Mouse (Mus musculus) embryonic facial prominence, embryonic 11.5 days (tissue): ENCODE data around the gene Trat1. TPM values are rescaled to one million over a fixed set of nuclear protein-coding genes. Genes with fewer than 3 reads are reported as not detected.

Experiments
- ATAC-seq: fragments of 200-750 bp; cut with Nextera tagmentation; replicated peaks from 2 replicates; pipeline ENCODE4 v1.8.0; 2017; ENCODE audit warnings: low read depth; ENCODE audit not compliant: insufficient number of reproducible peaks, low FRiP score, low TSS enrichment
- DNase-seq: peaks from one replicate; pipeline ENCODE4 v3.0.0-alpha.2; 2015; ENCODE audit warnings: low spot score
- H3K27ac ChIP-seq: fragments of 300-500 bp; sonication (generic); replicated peaks from 2 replicates; pipeline ENCODE4 v1.5.1; 2014; ENCODE audit warnings: mild to moderate bottlenecking, low read depth, low read length, control low read depth
- H3K27me3 ChIP-seq: fragments of 300-500 bp; sonication (generic); 2 replicates; pipeline ENCODE4 v1.6.1; 2014; ENCODE audit warnings: mild to moderate bottlenecking, low read length, moderate library complexity, mixed read lengths; ENCODE audit not compliant: control insufficient read depth, insufficient read depth
- H3K36me3 ChIP-seq: fragments of 300-500 bp; sonication (generic); replicated peaks from 2 replicates; pipeline ENCODE4 v1.6.1; 2014; ENCODE audit warnings: low read depth, mild to moderate bottlenecking, low read length, moderate library complexity, mixed read lengths; ENCODE audit not compliant: control insufficient read depth, insufficient read depth
- H3K4me1 ChIP-seq: fragments of 300-500 bp; sonication (generic); 2 replicates; pipeline ENCODE4 v1.6.1; 2014; ENCODE audit warnings: low read length, mixed read lengths; ENCODE audit not compliant: control insufficient read depth, insufficient read depth
- H3K4me2 ChIP-seq: fragments of 300-500 bp; sonication (generic); 2 replicates; pipeline ENCODE4 v1.6.1; 2014; ENCODE audit warnings: low read depth, mild to moderate bottlenecking, control low read depth, low read length, moderate library complexity
- H3K4me3 ChIP-seq: fragments of 300-500 bp; sonication (generic); 2 replicates; pipeline ENCODE4 v1.5.1; 2014; ENCODE audit warnings: low read depth, low read length, control low read depth
- H3K9ac ChIP-seq: fragments of 300-500 bp; sonication (generic); replicated peaks from 2 replicates; pipeline ENCODE4 v1.6.1; 2014; ENCODE audit warnings: mild to moderate bottlenecking, control low read depth, low read length
- H3K9me3 ChIP-seq: fragments of 300-500 bp; sonication (generic); replicated peaks from 2 replicates; pipeline ENCODE4 v1.6.1; 2016; ENCODE audit warnings: mild to moderate bottlenecking, low read length, inconsistent platforms, mixed read lengths; ENCODE audit not compliant: control insufficient read depth
- WGBS: fragments of 180-500 bp; shearing (Covaris S2); extraction: QIAGEN DNeasy Blood & Tissue Kit; methylation state at CpG from one replicate; pipeline ENCODE4 v1.1.7; 2014; 5-methylcytosine and 5-hydroxymethylcytosine counted together
- polyA plus RNA-seq: library from polyadenylated mRNA; unstranded; fragments of >200 nt; fragmentation: Nextera tagmentation; extraction: Ambion mirVana; gene quantifications from 2 replicates; pipeline ENCODE4 v1.2.1, GENCODE M21; 2014

Trat1 gene
- polyA plus RNA-seq, 1 experiment from 2014 or later, result not detected

DNA sequence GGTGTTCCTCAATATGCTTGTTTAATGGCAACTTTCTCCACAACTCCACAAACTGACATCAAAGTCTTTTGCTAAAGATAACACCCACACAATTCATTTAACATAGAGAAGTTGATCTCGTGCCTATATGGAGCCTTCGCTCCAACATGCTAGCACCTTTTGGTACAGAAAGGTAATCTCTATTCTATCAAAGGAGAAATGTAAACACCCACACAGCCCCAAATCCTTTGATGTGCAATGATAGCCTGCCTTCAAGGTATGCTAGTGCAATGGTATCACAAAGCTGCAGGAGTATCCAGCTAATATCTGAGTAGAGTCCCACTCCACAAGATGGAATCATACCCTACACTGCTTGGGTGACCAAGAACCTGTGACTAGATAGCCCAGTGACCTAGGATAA, 26.4 kb downstream of the Trat1 start:
- Histone ChIP-seq H3K36me3 (no peaks in the 10 kb centered on the region), H3K9ac (no peak overlapping the region), H3K4me2 (no peak overlapping the region), H3K27me3 (no peaks in the 10 kb centered on the region), H3K9me3 (no peaks in the 10 kb centered on the region), H3K4me3 (no peak overlapping the region), H3K27ac (no peak overlapping the region), H3K4me1 (no peaks in the 10 kb centered on the region)
- ATAC-seq (no peak), DNase-seq (no peak)
- 78% methylated on average over 2 of the region's 2 CpGs for WGBS

DNA sequence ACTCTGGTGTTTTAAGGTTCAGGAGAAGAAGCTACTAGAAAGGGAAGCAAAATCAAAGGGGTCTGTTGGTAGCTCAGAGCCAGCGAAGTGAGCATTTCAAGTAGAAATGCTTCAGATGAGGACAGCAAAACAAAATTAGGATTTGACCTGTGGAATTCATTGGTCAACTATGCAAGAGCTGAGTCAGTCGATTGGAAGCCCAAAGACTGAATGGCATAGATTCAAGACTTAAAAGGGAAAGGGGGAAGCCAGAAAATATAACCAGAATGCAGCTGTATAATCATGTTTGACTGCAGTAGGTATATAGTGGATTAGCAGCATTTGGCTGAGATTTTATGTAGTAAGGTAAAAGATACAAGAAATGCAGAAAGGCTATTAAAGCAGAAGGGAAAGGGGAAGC, 26.8 kb downstream of the Trat1 start:
- Histone ChIP-seq H3K9me3 (no peaks in the 10 kb centered on the region), H3K4me3 (no peak overlapping the region), H3K4me2 (no peak overlapping the region), H3K9ac (no peak overlapping the region), H3K27me3 (no peaks in the 10 kb centered on the region), H3K36me3 (no peaks in the 10 kb centered on the region), H3K27ac (no peak overlapping the region), H3K4me1 (no peaks in the 10 kb centered on the region)
- DNase-seq (no peak), ATAC-seq (no peak)
- WGBS, result 74% methylated on average over 2 of the region's 2 CpGs

DNA sequence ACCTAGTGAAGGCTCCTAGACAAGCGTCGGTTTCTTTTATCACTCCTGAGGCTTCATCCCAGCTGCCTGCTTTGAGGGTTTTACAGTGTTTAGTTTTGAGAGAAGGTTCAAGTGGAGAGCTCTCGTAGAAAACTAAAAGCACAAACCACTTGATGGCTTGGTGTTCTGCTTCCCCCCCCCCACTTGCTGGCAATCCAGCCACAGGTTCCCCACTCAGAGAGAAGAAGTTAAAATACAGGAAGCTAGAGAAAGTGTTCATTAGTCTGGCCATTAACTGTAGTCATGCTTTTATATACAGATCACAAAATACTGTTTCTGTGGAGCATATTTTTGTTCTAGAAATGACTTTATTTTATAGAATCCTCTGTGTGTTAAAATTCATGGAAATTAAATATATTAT, 30.3 kb downstream of the Trat1 start:
- ATAC-seq, result no peak
- WGBS, result 80% methylated on average over 3 of the region's 3 CpGs

DNA sequence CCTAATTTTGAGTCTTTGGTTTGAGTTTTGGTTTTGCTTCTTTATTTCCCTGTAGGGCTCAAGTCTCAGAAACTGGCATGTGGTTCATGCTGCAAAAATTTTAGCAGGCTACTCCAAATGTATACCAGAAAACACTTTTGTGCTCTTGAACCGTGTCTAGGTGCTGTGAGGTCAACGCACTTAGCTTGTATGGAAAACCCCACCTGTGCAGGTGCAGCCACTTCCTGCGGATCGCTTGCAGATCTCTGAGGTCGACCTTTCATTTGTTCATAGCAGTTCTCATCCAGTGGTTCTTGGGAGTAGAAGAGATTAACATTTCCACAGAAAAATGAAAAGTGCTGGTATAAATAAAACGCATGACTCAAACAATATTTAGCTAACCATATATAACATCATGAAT, 31.8 kb downstream of the Trat1 start:
- no peaks in the 10 kb centered on the region for H3K27me3 ChIP-seq
- H3K9ac ChIP-seq, result no peak overlapping the region
- no peak overlapping the region for H3K4me2 ChIP-seq
- no peak overlapping the region for H3K27ac ChIP-seq
- DNase-seq (no peak), ATAC-seq (no peak)
- H3K36me3 ChIP-seq, result no peaks in the 10 kb centered on the region
- 84% methylated on average over 6 of the region's 6 CpGs for WGBS
- H3K9me3 ChIP-seq, result no peaks in the 10 kb centered on the region
- no peak overlapping the region for H3K4me3 ChIP-seq
- H3K4me1 ChIP-seq, result no peaks in the 10 kb centered on the region

More for the DNA sequence above, 30.3 kb downstream of the Trat1 start:
- H3K4me2 ChIP-seq, result no peak overlapping the region
- H3K27ac ChIP-seq, result no peak overlapping the region
- H3K36me3 ChIP-seq, result no peaks in the 10 kb centered on the region
- no peak overlapping the region for H3K4me3 ChIP-seq
- no peaks in the 10 kb centered on the region for H3K4me1 ChIP-seq
- no peak for DNase-seq
- H3K9me3 ChIP-seq, result no peaks in the 10 kb centered on the region
- no peaks in the 10 kb centered on the region for H3K27me3 ChIP-seq
- no peak overlapping the region for H3K9ac ChIP-seq

DNA sequence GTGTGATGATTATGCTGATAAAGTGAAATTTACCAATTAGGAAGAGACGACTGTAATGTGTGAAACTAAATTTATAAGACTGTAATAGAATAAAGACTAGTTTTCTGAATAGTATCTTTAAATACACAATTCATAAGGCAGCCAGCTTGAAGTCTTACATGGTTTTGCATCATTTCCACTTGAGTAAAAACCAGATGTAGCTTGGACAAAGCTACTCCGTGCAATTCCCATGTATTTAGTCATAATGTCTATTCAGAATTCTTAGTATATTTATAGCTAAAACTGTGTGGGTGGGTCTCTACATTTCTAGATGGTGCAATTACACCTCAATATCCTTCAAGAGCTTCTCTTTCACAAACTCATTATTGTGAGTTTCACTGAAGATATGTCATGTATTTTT, 33.4 kb downstream of the Trat1 start:
- Histone ChIP-seq H3K27me3 (no peaks in the 10 kb centered on the region), H3K4me2 (no peak overlapping the region), H3K9ac (no peak overlapping the region), H3K27ac (no peak overlapping the region), H3K4me3 (no peak overlapping the region), H3K9me3 (no peaks in the 10 kb centered on the region), H3K4me1 (no peaks in the 10 kb centered on the region), H3K36me3 (no peaks in the 10 kb centered on the region)
- WGBS, result 91% methylated on average over 2 of the region's 2 CpGs
- ATAC-seq (no peak), DNase-seq (no peak)

DNA sequence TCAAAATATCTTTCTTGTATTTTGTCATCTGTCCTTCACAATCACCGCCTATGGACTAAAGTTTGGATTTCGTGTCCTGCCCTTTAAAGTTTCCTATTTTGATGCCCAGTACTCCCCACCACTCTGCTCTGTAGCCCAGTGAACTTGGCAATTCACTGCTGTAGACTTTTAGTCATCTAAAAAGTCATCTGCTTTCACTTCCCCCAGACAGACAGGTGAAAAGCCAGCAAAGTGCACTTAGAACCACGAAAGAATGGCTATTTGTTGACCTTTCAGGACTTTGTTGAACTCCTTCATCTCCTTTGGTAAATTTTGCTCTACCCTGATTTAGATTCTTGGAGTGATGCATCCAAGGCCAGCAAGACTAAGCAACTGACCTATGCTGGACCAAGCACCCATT, 34.9 kb downstream of the Trat1 start:
- DNase-seq (no peak), ATAC-seq (no peak)
- Histone ChIP-seq H3K4me3 (no peak overlapping the region), H3K9me3 (no peaks in the 10 kb centered on the region), H3K4me2 (no peak overlapping the region), H3K36me3 (no peaks in the 10 kb centered on the region), H3K9ac (no peak overlapping the region), H3K27ac (no peak overlapping the region), H3K4me1 (no peaks in the 10 kb centered on the region), H3K27me3 (no peaks in the 10 kb centered on the region)
- WGBS, result 89% methylated on average over 3 of the region's 3 CpGs

DNA sequence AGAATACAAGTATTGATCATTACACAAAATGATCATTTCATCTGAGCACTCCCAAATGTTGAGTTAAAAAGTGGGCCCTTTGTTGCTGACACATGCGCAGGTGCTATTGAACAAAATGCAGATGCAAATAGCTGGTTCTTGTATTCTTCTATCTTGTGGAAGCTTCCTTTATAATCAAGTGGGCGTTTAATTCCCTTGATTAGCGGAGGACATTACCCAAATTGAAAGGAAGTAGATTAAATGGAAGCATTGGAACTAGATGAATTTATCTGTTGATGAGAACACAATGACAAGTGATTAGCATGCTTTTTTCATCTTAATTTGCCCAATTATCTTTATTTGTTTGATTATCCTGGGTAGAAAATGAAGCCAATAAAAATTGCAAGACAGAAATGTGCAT, 51.6 kb downstream of the Trat1 start:
- Histone ChIP-seq H3K27me3 (no peaks in the 10 kb centered on the region), H3K4me3 (no peak overlapping the region), H3K9me3 (no peaks in the 10 kb centered on the region), H3K27ac (no peak overlapping the region), H3K4me2 (no peak overlapping the region), H3K36me3 (no peaks in the 10 kb centered on the region), H3K9ac (no peak overlapping the region), H3K4me1 (no peaks in the 10 kb centered on the region)
- DNase-seq (no peak), ATAC-seq (no peak)
- WGBS, result 91% methylated on average over 3 of the region's 3 CpGs

DNA sequence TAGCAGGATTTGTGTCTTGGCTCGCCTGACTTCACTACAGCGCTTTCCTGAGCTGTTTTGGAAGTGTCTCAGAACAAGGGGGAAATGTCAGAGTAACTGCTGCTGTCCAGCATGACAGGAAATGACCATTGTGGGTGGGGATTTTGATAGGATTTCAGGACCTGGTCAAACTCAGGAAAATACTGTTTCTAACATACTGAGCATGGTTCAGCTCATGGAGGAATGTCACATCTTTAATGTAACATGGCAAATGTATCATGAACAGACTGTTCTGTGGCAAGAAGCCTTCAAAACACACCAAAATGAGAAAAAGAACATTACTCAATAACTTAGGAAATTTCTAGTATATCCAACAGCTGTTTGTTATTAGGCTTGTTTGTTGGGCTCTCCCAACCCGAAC, 52.1 kb downstream of the Trat1 start:
- DNase-seq (no peak), ATAC-seq (no peak)
- 64% methylated on average over 3 of the region's 3 CpGs for WGBS
- H3K27me3 ChIP-seq, result no peaks in the 10 kb centered on the region
- H3K4me3 ChIP-seq, result no peak overlapping the region
- no peak overlapping the region for H3K4me2 ChIP-seq
- no peaks in the 10 kb centered on the region for H3K4me1 ChIP-seq
- H3K36me3 ChIP-seq, result no peaks in the 10 kb centered on the region
- H3K9me3 ChIP-seq, result no peaks in the 10 kb centered on the region
- H3K9ac ChIP-seq, result no peak overlapping the region
- H3K27ac ChIP-seq, result no peak overlapping the region

DNA sequence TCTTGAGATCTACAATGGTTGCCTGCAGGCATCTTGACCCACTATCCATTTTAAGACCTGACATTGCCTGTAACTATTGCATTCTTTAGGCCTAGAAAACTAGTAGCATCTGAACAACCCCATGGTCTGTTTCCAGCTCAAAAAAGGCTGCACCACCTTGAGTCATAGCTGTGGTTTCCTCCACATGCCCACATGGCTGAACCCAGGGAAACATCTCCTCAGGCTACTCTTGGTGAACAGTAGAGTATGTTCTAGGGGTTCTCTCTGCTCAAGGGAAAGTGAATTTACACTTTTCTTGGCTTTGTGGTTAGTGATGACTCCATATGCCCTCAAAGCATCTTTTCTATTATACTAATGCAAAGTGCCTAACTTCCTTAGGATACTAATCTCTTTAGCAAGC, 55.5 kb downstream of the Trat1 start:
- no peak overlapping the region for H3K4me3 ChIP-seq
- no peaks in the 10 kb centered on the region for H3K36me3 ChIP-seq
- no peaks in the 10 kb centered on the region for H3K9me3 ChIP-seq
- no peak overlapping the region for H3K27ac ChIP-seq
- H3K27me3 ChIP-seq, result no peaks in the 10 kb centered on the region
- H3K4me2 ChIP-seq, result no peak overlapping the region
- no peaks in the 10 kb centered on the region for H3K4me1 ChIP-seq
- ATAC-seq (no peak), DNase-seq (no peak)
- no peak overlapping the region for H3K9ac ChIP-seq
